Mouse (Mus musculus): Measurements from ENCODE around the gene Scyl3. TPM values are rescaled to one million over a fixed set of nuclear protein-coding genes. Genes with fewer than 3 reads are reported as not detected.

The Scyl3 gene
- total RNA-seq (2023): 41.7 TPM

DNA sequence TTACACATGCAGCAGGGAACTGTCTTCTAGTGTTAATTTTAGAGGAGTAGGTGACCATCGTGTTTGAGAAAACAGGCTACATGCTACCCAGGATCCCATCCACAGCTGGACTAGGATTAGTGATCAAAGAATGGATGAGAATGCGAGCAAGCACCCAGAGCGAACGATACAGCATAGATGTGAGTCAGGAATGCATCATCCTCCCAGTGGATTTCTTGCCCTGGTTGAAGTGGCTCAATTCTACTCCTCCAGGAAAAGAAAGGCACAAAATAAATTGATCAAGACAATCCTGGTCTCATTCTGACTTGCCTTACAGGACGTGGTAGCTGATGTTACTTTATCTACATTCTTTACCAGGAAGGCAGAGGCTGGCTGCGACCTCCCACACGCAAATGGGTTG lies at the start of gene Scyl3:
Scyl3 (plus strand) TSS at position 255 of the 400 bp plus-strand sequence.

DNA sequence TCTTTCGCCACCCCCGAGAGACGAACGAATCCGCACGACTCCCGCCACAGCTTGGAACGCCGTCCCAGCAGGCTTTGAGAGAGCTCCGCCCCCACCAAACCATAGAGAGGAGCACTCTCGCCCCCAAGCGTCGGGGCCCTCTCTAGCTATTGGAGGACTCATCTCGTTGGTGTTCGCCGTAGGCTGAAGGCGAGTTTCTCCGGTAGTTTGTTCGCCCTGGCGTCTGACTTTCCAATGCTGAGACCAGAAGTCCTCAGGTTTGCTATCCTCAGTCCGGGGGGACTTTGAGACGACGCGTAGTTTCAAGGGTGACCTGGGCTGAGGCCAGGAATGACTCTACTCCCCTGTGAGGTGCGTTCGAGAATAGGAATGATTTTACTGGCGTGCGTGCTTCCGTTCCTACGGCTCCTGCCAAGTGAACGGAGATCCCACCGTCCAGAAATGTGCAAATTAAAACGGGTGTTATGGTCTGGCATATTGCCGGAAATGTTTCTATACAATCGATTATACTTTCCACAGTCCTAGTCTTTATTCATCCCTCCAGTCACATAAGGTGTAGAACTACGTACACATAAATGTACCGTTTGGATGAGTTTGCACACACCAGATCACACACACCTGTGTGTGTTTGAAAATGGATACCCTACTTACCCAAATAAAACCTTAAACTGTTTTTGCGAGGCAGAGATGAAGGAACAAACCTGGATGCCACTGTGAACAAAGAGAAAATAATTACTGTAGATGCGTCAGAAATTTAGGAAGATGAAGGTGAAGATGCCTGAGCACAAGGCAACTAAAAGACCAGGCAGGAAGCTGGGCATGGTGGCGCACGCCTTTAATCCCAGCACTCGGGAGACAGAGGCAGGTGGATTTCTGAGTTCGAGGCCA lies 66.1 kb downstream of the Scyl3 start, which contains the start of the genes BC055324 and Mettl18:
BC055324 (minus strand) TSS at position 76 of the 888 bp plus-strand sequence.
Mettl18 (plus strand) TSS at position 169 of the 888 bp plus-strand sequence.

Other genes starting within 250 kb of the Scyl3 start
- gene Mettl11b, start 203.9 kb upstream of the Scyl3 start, total RNA-seq (2023): not detected
- 2.9 TPM for gene Kifap3, start 149.5 kb upstream of the Scyl3 start, total RNA-seq (2023)
- 3.7 TPM for gene BC055324, start 65.7 kb downstream of the Scyl3 start, total RNA-seq (2023)
- 4.7 TPM for gene Mettl18, start 65.8 kb downstream of the Scyl3 start, total RNA-seq (2023)
- gene Sele, start 119.1 kb downstream of the Scyl3 start, total RNA-seq (2023): not detected
- gene Sell, start 132.9 kb downstream of the Scyl3 start, total RNA-seq (2023): 525 TPM
- 0.29 TPM for gene Selp, start 186.2 kb downstream of the Scyl3 start, total RNA-seq (2023)
- gene F5, start 222.7 kb downstream of the Scyl3 start, total RNA-seq (2023): 0.91 TPM

All from CD4-positive naive resting alpha-beta T cell, adult 76 days (primary cell).